In the genomic region with DNA sequence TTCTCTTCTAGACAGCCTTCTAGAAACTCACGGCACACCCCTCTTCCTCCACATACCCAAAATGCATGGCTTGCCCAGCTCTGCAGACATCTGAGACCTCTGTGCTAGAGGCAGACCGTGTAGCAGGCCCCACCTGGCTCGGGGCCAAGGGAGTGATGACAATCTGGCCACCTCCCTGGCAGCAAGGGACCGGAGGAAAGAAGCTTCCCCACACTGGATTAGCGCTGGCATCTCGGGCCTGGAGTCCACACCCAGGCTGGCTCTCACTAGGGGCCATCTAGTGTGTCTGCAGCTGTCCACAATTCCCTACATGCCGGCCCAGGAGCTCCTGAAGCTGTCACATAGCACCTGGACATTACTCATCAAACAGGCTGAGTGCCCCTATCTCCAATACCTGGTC, we compare ENCODE assay signal across 10 mouse cellular contexts. TPM values are rescaled to one million over a fixed set of nuclear protein-coding genes. Genes with fewer than 3 reads are reported as not detected.
A peak's percentile ranks its signal among the peaks of the same experiment; 100 is the strongest.
DNase-seq lines count a peak whose midpoint lies in the region; ATAC-seq and TF ChIP-seq lines count a peak whose summit lies in the region.
"Had no signal": no experiment of that assay in that cellular context is flagged by ENCODE, and none has a peak within 500 bp of the region (broad histone marks: within the 10 kb centered on the region; RNA-seq: fewer than 3 reads in every experiment).

No protein-coding gene starts in this region.

- H3K9me3 ChIP-seq in forebrain, embryonic 14.5 days (replicated peaks; ENCODE audit: control insufficient read depth, low read length) = no peaks in the 10 kb centered on the region
- no peaks in the 10 kb centered on the region for H3K9me3 ChIP-seq in forebrain, embryonic 12.5 days
- no peaks in the 10 kb centered on the region for H3K9me3 ChIP-seq in limb, embryonic 15.5 days
- no peaks in the 10 kb centered on the region for H3K9me3 ChIP-seq in liver, embryonic 12.5 days (replicated peaks)
- no peaks in the 10 kb centered on the region for H3K9me3 ChIP-seq in liver, postnatal 0 days (ENCODE audit: low read length)
- H3K9me3 ChIP-seq: liver, embryonic 15.5 days had no signal

- peak; percentile 39 for DNase-seq in forebrain, embryonic 14.5 days (ENCODE audit: low spot score)
- DNase-seq in retina, postnatal 1 day = peak; percentile 52
- no peak for DNase-seq in retina, embryonic 14.5 days (ENCODE audit: low spot score)
- peak; percentile 61 to 81 for DNase-seq in cerebellum, postnatal 25 days
- no peak for DNase-seq in liver, postnatal 0 days

- peaks cover 4% of the 10 kb centered on the region; the same call in 1 of the 2 replicates for H3K4me1 ChIP-seq in forebrain, embryonic 14.5 days (ENCODE audit: control insufficient read depth, insufficient read depth, low read length)
- peaks cover 12% of the 10 kb centered on the region for H3K4me1 ChIP-seq in forebrain, embryonic 12.5 days
- H3K4me1 ChIP-seq in limb, embryonic 15.5 days = peaks cover 16% of the 10 kb centered on the region
- H3K4me1 ChIP-seq in liver, embryonic 12.5 days = no peaks in the 10 kb centered on the region
- no peaks in the 10 kb centered on the region for H3K4me1 ChIP-seq in liver, postnatal 0 days (ENCODE audit: insufficient read depth)

- H3K27ac ChIP-seq in forebrain, embryonic 14.5 days (ENCODE audit: low read depth, low read length) = no peak overlapping the region
- no peak overlapping the region for H3K27ac ChIP-seq in forebrain, embryonic 12.5 days
- H3K27ac ChIP-seq in limb, embryonic 15.5 days = no peak overlapping the region
- no peak overlapping the region for H3K27ac ChIP-seq in liver, embryonic 12.5 days
- H3K27ac ChIP-seq in liver, postnatal 0 days (ENCODE audit: low read depth) = no peak overlapping the region
- H3K27ac ChIP-seq: liver, embryonic 15.5 days had no signal

- H3K27me3 ChIP-seq in forebrain, embryonic 14.5 days (replicated peaks; ENCODE audit: control insufficient read depth, insufficient read depth, low read length) = no peaks in the 10 kb centered on the region
- no peaks in the 10 kb centered on the region for H3K27me3 ChIP-seq in forebrain, embryonic 12.5 days
- no peaks in the 10 kb centered on the region for H3K27me3 ChIP-seq in limb, embryonic 15.5 days
- H3K27me3 ChIP-seq in liver, embryonic 12.5 days (replicated peaks) = no peaks in the 10 kb centered on the region
- H3K27me3 ChIP-seq in liver, postnatal 0 days (ENCODE audit: insufficient read depth, low read length) = no peaks in the 10 kb centered on the region
- H3K27me3 ChIP-seq: liver, embryonic 15.5 days had no signal

- no peak for ATAC-seq in forebrain, embryonic 14.5 days
- ATAC-seq in forebrain, embryonic 12.5 days (ENCODE audit: low FRiP score) = no peak
- peak; percentile 49; the same call in 1 of the 2 replicates for ATAC-seq in limb, embryonic 15.5 days (ENCODE audit: insufficient number of reproducible peaks, low FRiP score, low TSS enrichment, low read depth)
- no peak for ATAC-seq in liver, embryonic 12.5 days
- no peak for ATAC-seq in liver, postnatal 0 days

- 58% methylated on average over 7 of the region's 7 CpGs for WGBS in forebrain, embryonic 14.5 days
- 81% methylated on average over 7 of the region's 7 CpGs for WGBS in forebrain, embryonic 12.5 days
- 68% methylated on average over 7 of the region's 7 CpGs for WGBS in limb, embryonic 15.5 days
- 72% methylated on average over 7 of the region's 7 CpGs for WGBS in liver, embryonic 12.5 days (ENCODE audit: insufficient replicate concordance)
- WGBS in liver, postnatal 0 days (ENCODE audit: insufficient replicate concordance) = 74% methylated on average over 7 of the region's 7 CpGs

- H3K9ac ChIP-seq in forebrain, embryonic 14.5 days (ENCODE audit: low read length) = no peak overlapping the region
- H3K9ac ChIP-seq in forebrain, embryonic 12.5 days = no peak overlapping the region
- no peak overlapping the region for H3K9ac ChIP-seq in limb, embryonic 15.5 days
- no peak overlapping the region for H3K9ac ChIP-seq in liver, embryonic 12.5 days
- no peak overlapping the region for H3K9ac ChIP-seq in liver, postnatal 0 days (replicated peaks)
- H3K9ac ChIP-seq: liver, embryonic 15.5 days had no signal

- H3K4me2 ChIP-seq in forebrain, embryonic 14.5 days (ENCODE audit: low read length) = no peak overlapping the region
- H3K4me2 ChIP-seq in forebrain, embryonic 12.5 days = no peak overlapping the region
- no peak overlapping the region for H3K4me2 ChIP-seq in limb, embryonic 15.5 days
- no peak overlapping the region for H3K4me2 ChIP-seq in liver, embryonic 12.5 days
- H3K4me2 ChIP-seq in liver, postnatal 0 days (ENCODE audit: low read depth, low read length) = no peak overlapping the region
- H3K4me2 ChIP-seq: liver, embryonic 15.5 days had no signal

- no peak overlapping the region for H3K4me3 ChIP-seq in forebrain, embryonic 14.5 days (ENCODE audit: low read depth, low read length)
- H3K4me3 ChIP-seq in forebrain, embryonic 12.5 days (replicated peaks) = no peak overlapping the region
- no peak overlapping the region for H3K4me3 ChIP-seq in limb, embryonic 15.5 days
- no peak overlapping the region for H3K4me3 ChIP-seq in liver, embryonic 12.5 days
- no peak overlapping the region for H3K4me3 ChIP-seq in liver, postnatal 0 days (ENCODE audit: low read depth, low read length)
- H3K4me3 ChIP-seq: liver, embryonic 15.5 days had no signal

- TF ChIP-seq CTCF in liver, postnatal 0 days (IDR thresholded peaks at IDR 0.05; ENCODE audit: low read depth) = no peak

- peaks cover 22% of the 10 kb centered on the region for H3K36me3 ChIP-seq in forebrain, embryonic 14.5 days (ENCODE audit: control insufficient read depth, insufficient read depth, low read length)
- H3K36me3 ChIP-seq in forebrain, embryonic 12.5 days (replicated peaks) = peaks cover 19% of the 10 kb centered on the region
- H3K36me3 ChIP-seq in limb, embryonic 15.5 days = peaks cover 27% of the 10 kb centered on the region
- H3K36me3 ChIP-seq in liver, embryonic 12.5 days = peaks cover 6% of the 10 kb centered on the region; the same call in 1 of the 2 replicates
- H3K36me3 ChIP-seq in liver, postnatal 0 days (replicated peaks; ENCODE audit: insufficient read depth, low read length) = peaks cover 2% of the 10 kb centered on the region
- H3K36me3 ChIP-seq: liver, embryonic 15.5 days had no signal

- TF ChIP-seq EP300 in liver, postnatal 0 days (IDR thresholded peaks at IDR 0.05; ENCODE audit: low read depth) = no peak

RNA-seq across cellular contexts. Expression of a gene that starts 8.3 kb away (rescaled TPM):
- 16.9 and 21.6 TPM in 2 replicates for polyA plus RNA-seq in forebrain, embryonic 14.5 days (2014; fragmentation: Nextera tagmentation; extraction: Ambion mirVana)
- 20.4 and 22.6 TPM in 2 replicates for polyA plus RNA-seq in forebrain, embryonic 12.5 days (2016; fragmentation: Nextera tagmentation; extraction: Ambion mirVana)
- 16.4 and 21.5 TPM in 2 replicates for polyA plus RNA-seq in limb, embryonic 15.5 days (2015; fragmentation: Nextera tagmentation; extraction: Ambion mirVana)
- 7.6 and 7.8 TPM in 2 replicates for polyA plus RNA-seq in liver, embryonic 12.5 days (2016; fragmentation: Nextera tagmentation; extraction: Ambion mirVana)
- 2.8 and 4.4 TPM in 2 replicates for polyA plus RNA-seq in liver, postnatal 0 days (2015; fragmentation: Nextera tagmentation; extraction: Ambion mirVana)

RNA-seq across cellular contexts. Expression of a gene that starts 10.6 kb away (rescaled TPM):
- 50.2 and 65.6 TPM in 2 replicates for polyA plus RNA-seq in forebrain, embryonic 14.5 days (2014; fragmentation: Nextera tagmentation; extraction: Ambion mirVana)
- polyA plus RNA-seq in forebrain, embryonic 12.5 days (2016; fragmentation: Nextera tagmentation; extraction: Ambion mirVana) = 51.0 and 53.9 TPM in 2 replicates
- polyA plus RNA-seq in limb, embryonic 15.5 days (2015; fragmentation: Nextera tagmentation; extraction: Ambion mirVana) = 34.3 and 39.5 TPM in 2 replicates
- 15.7 and 17.3 TPM in 2 replicates for polyA plus RNA-seq in liver, embryonic 12.5 days (2016; fragmentation: Nextera tagmentation; extraction: Ambion mirVana)
- polyA plus RNA-seq in liver, postnatal 0 days (2015; fragmentation: Nextera tagmentation; extraction: Ambion mirVana) = 9.5 and 11.3 TPM in 2 replicates

RNA-seq across cellular contexts. Expression of a gene that starts 54.7 kb away (rescaled TPM):
- polyA plus RNA-seq in forebrain, embryonic 14.5 days (2014; fragmentation: Nextera tagmentation; extraction: Ambion mirVana) = 0.12 and 0.15 TPM in 2 replicates
- polyA plus RNA-seq in forebrain, embryonic 12.5 days (2016; fragmentation: Nextera tagmentation; extraction: Ambion mirVana) = 0.32 and 0.42 TPM in 2 replicates
- 0.26 and 0.37 TPM in 2 replicates for polyA plus RNA-seq in limb, embryonic 15.5 days (2015; fragmentation: Nextera tagmentation; extraction: Ambion mirVana)
- 0.13 TPM in 1 of 2 replicates, not detected in the other for polyA plus RNA-seq in liver, embryonic 12.5 days (2016; fragmentation: Nextera tagmentation; extraction: Ambion mirVana)
- 0.21 and 0.31 TPM in 2 replicates for polyA plus RNA-seq in liver, postnatal 0 days (2015; fragmentation: Nextera tagmentation; extraction: Ambion mirVana)
- polyA plus RNA-seq: C2C12 had no signal

Comparison
In these comparisons a context has a peak if more than half of its experiments do, and no peak if none do; other contexts are left out.
1. DNase-seq: peak in forebrain, embryonic 14.5 days (single experiment), retina, postnatal 1 day (single experiment) and cerebellum, postnatal 25 days (2 of 2); none in retina, embryonic 14.5 days (single experiment) and liver, postnatal 0 days (single experiment).